Mouse (Mus musculus) kidney, adult 10 weeks (tissue): ENCODE results near the gene Zfp60. TPM values are rescaled to one million over a fixed set of nuclear protein-coding genes. Genes with fewer than 3 reads are reported as not detected.

Experiments used
- polyA plus RNA-seq: library from polyadenylated mRNA; stranded (reverse); fragments of 350-450 nt; fragmentation: Illumina TruSeq; extraction: RNeasy Lipid Tissue Mini Kit (QIAGEN cat#74804); gene quantifications from one replicate; pipeline ENCODE4 v1.2.3, GENCODE M21; 2014; ENCODE audit warnings: low read depth, low replicate concordance

Zfp60 gene
- polyA plus RNA-seq = 25.0 TPM

GRCm38 (mm10) chr7:27731281-27731883, at the start of gene Zfp60:
Gene Zfp60 (plus strand): TSS chr7:27731389.

GRCm38 (mm10) chr7:27688815-27689612, 42.2 kb upstream of the Zfp60 start, which contains the start of gene Zfp607b:
Gene Zfp607b (plus strand): TSS chr7:27689340.

Other genes starting within 250 kb of the Zfp60 start
- gene Sertad1, start 244.5 kb upstream of the Zfp60 start, polyA plus RNA-seq = 0.36 TPM
- 0.08 TPM for gene Prx, start 232.1 kb upstream of the Zfp60 start, polyA plus RNA-seq
- gene Hipk4, start 208.1 kb upstream of the Zfp60 start, polyA plus RNA-seq = 0.20 TPM
- gene Pld3, start 178.2 kb upstream of the Zfp60 start, polyA plus RNA-seq = 1.8 TPM
- gene 2310022A10Rik, start 178.2 kb upstream of the Zfp60 start, polyA plus RNA-seq = 2.4 TPM
- gene Akt2, start 139.8 kb upstream of the Zfp60 start, polyA plus RNA-seq = 8.8 TPM
- not detected for gene Ttc9b, start 77.5 kb upstream of the Zfp60 start, polyA plus RNA-seq
- 2.0 TPM for gene Map3k10, start 56.8 kb upstream of the Zfp60 start, polyA plus RNA-seq
- gene Zfp607b, start 42.0 kb upstream of the Zfp60 start, polyA plus RNA-seq = 2.1 TPM
- 15.7 TPM for gene Zfp626, start 75.8 kb downstream of the Zfp60 start, polyA plus RNA-seq
- gene Zfp59, start 107.2 kb downstream of the Zfp60 start, polyA plus RNA-seq = 11.0 TPM
- 5.1 TPM for gene Zfp607a, start 126.1 kb downstream of the Zfp60 start, polyA plus RNA-seq
- gene Zfp974, start 198.1 kb downstream of the Zfp60 start, polyA plus RNA-seq = 15.8 TPM
- gene Zfp780b, start 247.8 kb downstream of the Zfp60 start, polyA plus RNA-seq = 20.3 TPM